Mouse (Mus musculus) lung, postnatal 0 days (tissue): ENCODE data around the gene Asb5.

Experiments used
- CTCF ChIP-seq: IDR thresholded peaks from 2 replicates; pipeline ENCODE4 v1.5.1; 2016; ENCODE audit warnings: antibody characterized with exemption, mild to moderate bottlenecking
- EP300 ChIP-seq: IDR thresholded peaks from 2 replicates; pipeline ENCODE4 v1.6.1; 2016; ENCODE audit warnings: antibody characterized with exemption, mild to moderate bottlenecking, control low read depth

DNA sequence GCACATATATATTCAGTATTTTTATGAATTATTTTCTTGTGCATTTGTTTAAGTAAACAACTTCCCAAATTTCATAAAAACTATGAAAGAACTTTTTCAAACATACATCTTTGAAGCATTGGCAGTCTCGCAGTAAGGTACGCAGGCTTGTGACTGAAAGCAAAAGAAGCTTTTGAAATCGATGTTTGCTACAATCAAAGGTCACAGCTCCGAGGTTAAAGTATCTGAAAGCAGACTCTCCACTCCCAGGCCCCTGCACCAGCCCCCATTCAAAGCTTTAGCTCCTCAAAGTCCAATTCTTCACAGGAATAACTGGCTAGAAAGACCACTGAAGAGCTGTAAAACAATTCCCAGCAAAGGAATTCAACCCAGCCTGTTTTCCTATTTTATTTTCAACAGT is 8.9 kb upstream of the Asb5 start:
- TF ChIP-seq CTCF (no peak), EP300 (no peak)
